Mouse (Mus musculus): ENCODE data around the gene Tac2.

The Tac2 gene

GRCm38 (mm10) chr10:127724178-127724577 lies at the start of gene Tac2:
Gene Tac2 (plus strand): TSS chr10:127724478.
- no peak for DNase-seq

GRCm38 (mm10) chr10:127674794-127675522 lies 49.3 kb upstream of the Tac2 start:
- peak; percentile 86 to 90 for DNase-seq

GRCm38 (mm10) chr10:127675859-127676398 lies 48.3 kb upstream of the Tac2 start:
- DNase-seq = no peak

GRCm38 (mm10) chr10:127676691-127677548 lies 47.4 kb upstream of the Tac2 start:
- DNase-seq = peak; percentile 92 to 96

- DNase-seq = peak; percentile 78 to 85
Observed at GRCm38 (mm10) chr10:127677591-127678336, 46.5 kb upstream of the Tac2 start.

GRCm38 (mm10) chr10:127679208-127679607 lies 45.1 kb upstream of the Tac2 start:
- DNase-seq = no peak

- no peak for DNase-seq
Observed at GRCm38 (mm10) chr10:127679881-127680280, 44.4 kb upstream of the Tac2 start.

GRCm38 (mm10) chr10:127682886-127683285 lies 41.4 kb upstream of the Tac2 start:
- no peak for DNase-seq

GRCm38 (mm10) chr10:127691053-127691452 lies 33.2 kb upstream of the Tac2 start:
- no peak for DNase-seq

- peak in 1 of 2 experiments; percentile 20 for DNase-seq
Observed at GRCm38 (mm10) chr10:127694636-127695035, 29.6 kb upstream of the Tac2 start.

GRCm38 (mm10) chr10:127695775-127696174 lies 28.5 kb upstream of the Tac2 start:
- DNase-seq = no peak

GRCm38 (mm10) chr10:127698966-127699365 lies 25.3 kb upstream of the Tac2 start:
- DNase-seq = no peak

- peak in 1 of 2 experiments; percentile 28 for DNase-seq
Observed at GRCm38 (mm10) chr10:127703299-127703698, 21.0 kb upstream of the Tac2 start.

- DNase-seq = no peak
Observed at GRCm38 (mm10) chr10:127704293-127704692, 20.0 kb upstream of the Tac2 start.

- no peak for DNase-seq
Observed at GRCm38 (mm10) chr10:127704766-127705220, 19.5 kb upstream of the Tac2 start, which contains the start of gene Myo1a. Gene Myo1a (plus strand): TSS chr10:127705170.

GRCm38 (mm10) chr10:127705783-127706182 lies 18.5 kb upstream of the Tac2 start:
- DNase-seq = no peak

GRCm38 (mm10) chr10:127707721-127708120 lies 16.6 kb upstream of the Tac2 start:
- peak; percentile 64 to 67 for DNase-seq

GRCm38 (mm10) chr10:127708850-127709370 lies 15.4 kb upstream of the Tac2 start:
- no peak for DNase-seq

GRCm38 (mm10) chr10:127710331-127710730 lies 13.9 kb upstream of the Tac2 start:
- DNase-seq = no peak

GRCm38 (mm10) chr10:127712736-127713135 lies 11.5 kb upstream of the Tac2 start:
- no peak for DNase-seq

- peak; percentile 52 to 66 for DNase-seq
Observed at GRCm38 (mm10) chr10:127721671-127722418, 2.4 kb upstream of the Tac2 start.

GRCm38 (mm10) chr10:127725136-127725535 lies 858 bp downstream of the Tac2 start:
- peak; percentile 49 to 62 for DNase-seq

Data from kidney, postnatal 4 days (tissue).